Mouse (Mus musculus) MEL (cell line): ENCODE results near the gene Gorasp1.

Experiments
- BHLHE40 ChIP-seq: IDR thresholded peaks from 2 replicates; pipeline ENCODE4 v1.6.1; 2012; ENCODE audit warnings: low read depth, mild to moderate bottlenecking, inconsistent platforms, low read length, improper control_type of control experiment, borderline replicate concordance
- CTCF ChIP-seq, 3 experiments: IDR thresholded peaks in 2 of 3; conservative IDR thresholded peaks in 1 of 3; 2 replicates each; pipeline ENCODE4 v1.5.1; 2011 to 2012; ENCODE audit warnings: low read length in 3 of 3, low read depth in 2 of 3, mild to moderate bottlenecking in 2 of 3, improper control_type of control experiment in 1 of 3, inconsistent platforms in 1 of 3, mixed read lengths in 1 of 3, moderate library complexity in 1 of 3; ENCODE audit not compliant: control insufficient read depth in 1 of 3, insufficient read depth in 1 of 3, poor library complexity in 1 of 3, severe bottlenecking in 1 of 3
- E2F4 ChIP-seq: IDR thresholded peaks from 2 replicates; pipeline ENCODE4 v1.6.1; 2011; ENCODE audit warnings: low read depth, low read length, improper control_type of control experiment, borderline replicate concordance
- GATA1 ChIP-seq: IDR thresholded peaks from 2 replicates; pipeline ENCODE4 v1.6.1; 2011; ENCODE audit warnings: low read depth, low read length, improper control_type of control experiment
- HCFC1 ChIP-seq: IDR thresholded peaks from 2 replicates; pipeline ENCODE4 v1.6.1; 2012; ENCODE audit warnings: low read depth, mild to moderate bottlenecking, inconsistent platforms, low read length, improper control_type of control experiment, moderate library complexity
- KAT2A ChIP-seq: conservative IDR thresholded peaks from 2 replicates; pipeline ENCODE4 v1.6.1; 2012; ENCODE audit warnings: low read depth, low read length, improper control_type of control experiment, inconsistent platforms
- NELFE ChIP-seq: IDR thresholded peaks from 2 replicates; pipeline ENCODE4 v1.6.1; 2011; ENCODE audit warnings: low read depth, low read length, improper control_type of control experiment
- POLR2A ChIP-seq, 2 experiments: IDR thresholded peaks; 2 replicates each; pipeline ENCODE4 v1.6.1; 2011 to 2012; ENCODE audit warnings: low read length in 2 of 2, mild to moderate bottlenecking in 2 of 2, control low read depth in 1 of 2, improper control_type of control experiment in 1 of 2, low read depth in 1 of 2, moderate library complexity in 1 of 2; ENCODE audit not compliant: control insufficient read depth in 1 of 2, insufficient read depth in 1 of 2, poor library complexity in 1 of 2
- RCOR1 ChIP-seq: IDR thresholded peaks from 2 replicates; pipeline ENCODE4 v1.6.1; 2012; ENCODE audit warnings: low read depth, mild to moderate bottlenecking, inconsistent platforms, low read length, improper control_type of control experiment
- TAL1 ChIP-seq: IDR thresholded peaks from 2 replicates; pipeline ENCODE4 v1.6.1; 2012; ENCODE audit warnings: mild to moderate bottlenecking, inconsistent platforms, low read length, moderate library complexity, mixed read lengths
- USF1 ChIP-seq: IDR thresholded peaks from 2 replicates; pipeline ENCODE4 v1.6.1; 2014; ENCODE audit warnings: low read depth, mild to moderate bottlenecking, inconsistent platforms, low read length, improper control_type of control experiment, moderate library complexity
- USF2 ChIP-seq, 2 experiments: IDR thresholded peaks; 2 replicates each; pipeline ENCODE4 v1.6.1; 2011 to 2012; ENCODE audit warnings: improper control_type of control experiment in 2 of 2, low read length in 2 of 2, borderline replicate concordance in 1 of 2, inconsistent platforms in 1 of 2, low read depth in 1 of 2, mild to moderate bottlenecking in 1 of 2; ENCODE audit not compliant: insufficient read depth in 1 of 2

- TF ChIP-seq HCFC1 (no peak), TAL1 (no peak), POLR2A (IDR thresholded peaks at IDR 0.05; ENCODE audit: control insufficient read depth in 1 of 2, insufficient read depth in 1 of 2, low read depth in 1 of 2, low read length in 2 of 2, poor library complexity in 1 of 2) (no peak), BHLHE40 (no peak), E2F4 (no peak), KAT2A (no peak), CTCF (IDR thresholded peaks at IDR 0.05 in 2 of 3, conservative IDR thresholded peaks at IDR 0.05 in 1 of 3; ENCODE audit: control insufficient read depth in 1 of 3, insufficient read depth in 1 of 3, low read depth in 2 of 3, low read length in 3 of 3, poor library complexity in 1 of 3, severe bottlenecking in 1 of 3) (no peak), USF1 (no peak), NELFE (no peak), RCOR1 (no peak), USF2 (IDR thresholded peaks at IDR 0.05; ENCODE audit: borderline replicate concordance in 1 of 2, insufficient read depth in 1 of 2, low read depth in 1 of 2, low read length in 2 of 2) (no peak), GATA1 (no peak)
Observed at GRCm38 (mm10) chr9:119978151-119978810, 40.9 kb upstream of the Gorasp1 start.
